Mouse (Mus musculus) liver, postnatal 0 days (tissue): ENCODE measurements around the gene Lurap1. TPM values are rescaled to one million over a fixed set of nuclear protein-coding genes. Genes with fewer than 3 reads are reported as not detected.
A peak's percentile ranks its signal among the peaks of the same experiment; 100 is the strongest.

Experiments used
- ATAC-seq: fragments of 200-750 bp; cut with Nextera tagmentation; 2 replicates; pipeline ENCODE4 v1.8.0; 2017; ENCODE audit warnings: mild to moderate bottlenecking, moderate library complexity
- DNase-seq: peaks from one replicate; pipeline ENCODE4 v3.0.0-alpha.2; 2016
- H3K27ac ChIP-seq: fragments of 300-500 bp; sonication (generic); 2 replicates; pipeline ENCODE4 v1.5.1; 2014; ENCODE audit warnings: antibody characterized with exemption, moderate library complexity, mild to moderate bottlenecking, low read depth
- H3K27me3 ChIP-seq: fragments of 300-500 bp; sonication (generic); 2 replicates; pipeline ENCODE4 v1.6.1; 2014; ENCODE audit warnings: low read length, control low read depth, mixed read lengths; ENCODE audit not compliant: insufficient read depth
- H3K36me3 ChIP-seq: fragments of 300-500 bp; sonication (generic); replicated peaks from 2 replicates; pipeline ENCODE4 v1.6.1; 2014; ENCODE audit warnings: mild to moderate bottlenecking, control low read depth, low read length, moderate library complexity, mixed read lengths; ENCODE audit not compliant: insufficient read depth
- H3K4me1 ChIP-seq: fragments of 300-500 bp; sonication (generic); 2 replicates; pipeline ENCODE4 v1.6.1; 2014; ENCODE audit warnings: antibody characterized with exemption, mild to moderate bottlenecking, control low read depth; ENCODE audit not compliant: insufficient read depth
- H3K4me2 ChIP-seq: fragments of 300-500 bp; sonication (generic); 2 replicates; pipeline ENCODE4 v1.6.1; 2014; ENCODE audit warnings: low read depth, mild to moderate bottlenecking, low read length, moderate library complexity, mixed read lengths
- H3K4me3 ChIP-seq: fragments of 300-500 bp; sonication (generic); 2 replicates; pipeline ENCODE4 v1.5.1; 2014; ENCODE audit warnings: low read depth, low read length
- H3K9ac ChIP-seq: fragments of 300-500 bp; sonication (generic); replicated peaks from 2 replicates; pipeline ENCODE4 v1.6.1; 2014; ENCODE audit warnings: mild to moderate bottlenecking, moderate library complexity
- H3K9me3 ChIP-seq: fragments of 300-500 bp; sonication (generic); 2 replicates; pipeline ENCODE4 v1.6.1; 2016; ENCODE audit warnings: mild to moderate bottlenecking, control low read depth, low read length, mixed read lengths
- CTCF ChIP-seq: sonication (generic); IDR thresholded peaks from 2 replicates; pipeline ENCODE4 v1.5.1; 2016; ENCODE audit warnings: antibody characterized with exemption, low read depth
- EP300 ChIP-seq: IDR thresholded peaks from 2 replicates; pipeline ENCODE4 v1.6.1; 2016; ENCODE audit warnings: antibody characterized with exemption, low read depth, mild to moderate bottlenecking
- WGBS: fragments of 180-500 bp; shearing (Covaris S2); extraction: QIAGEN DNeasy Blood & Tissue Kit; methylation state at CpG from one replicate; pipeline ENCODE4 v1.1.7; 2014; ENCODE audit not compliant: insufficient replicate concordance; 5-methylcytosine and 5-hydroxymethylcytosine counted together
- polyA plus RNA-seq: library from polyadenylated mRNA; unstranded; fragments of >200 nt; fragmentation: Nextera tagmentation; extraction: Ambion mirVana; gene quantifications from 2 replicates; pipeline ENCODE4 v1.2.1, GENCODE M21; 2015

Gene Lurap1
- polyA plus RNA-seq, 1 experiment from 2014 or later, result 0.27 TPM

DNA sequence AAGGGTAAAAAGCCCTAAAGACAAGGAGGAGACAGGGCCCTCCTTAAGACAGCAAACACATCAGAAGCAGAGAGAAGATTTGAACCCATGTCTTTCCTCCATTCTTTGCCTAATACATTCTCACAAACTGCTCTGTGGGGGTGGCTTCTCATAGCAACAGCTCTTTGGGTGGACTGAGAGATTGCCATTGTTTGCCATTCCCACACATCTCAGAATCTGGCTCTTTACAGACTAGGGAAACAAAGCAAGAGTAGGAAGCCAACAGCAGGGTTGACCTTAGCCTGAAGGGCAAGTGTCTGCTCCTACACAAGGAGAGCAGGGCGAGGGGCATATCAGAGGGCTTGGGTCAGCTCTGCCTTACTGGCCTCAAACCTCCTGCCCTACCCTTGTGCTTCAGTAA, 9.4 kb downstream of the Lurap1 start:
- no peak overlapping the region for H3K27ac ChIP-seq
- no peaks in the 10 kb centered on the region for H3K36me3 ChIP-seq
- no peak for ATAC-seq
- peaks cover 12% of the 10 kb centered on the region for H3K4me1 ChIP-seq
- peaks cover 22% of the 10 kb centered on the region; the same call in 1 of the 2 replicates for H3K27me3 ChIP-seq
- H3K4me2 ChIP-seq, result no peak overlapping the region
- no peak for DNase-seq
- H3K4me3 ChIP-seq, result no peak overlapping the region
- no peaks in the 10 kb centered on the region for H3K9me3 ChIP-seq
- TF ChIP-seq EP300 (no peak), CTCF (no peak)
- no peak overlapping the region for H3K9ac ChIP-seq
- 54% methylated on average over 1 of the region's 1 CpGs for WGBS

DNA sequence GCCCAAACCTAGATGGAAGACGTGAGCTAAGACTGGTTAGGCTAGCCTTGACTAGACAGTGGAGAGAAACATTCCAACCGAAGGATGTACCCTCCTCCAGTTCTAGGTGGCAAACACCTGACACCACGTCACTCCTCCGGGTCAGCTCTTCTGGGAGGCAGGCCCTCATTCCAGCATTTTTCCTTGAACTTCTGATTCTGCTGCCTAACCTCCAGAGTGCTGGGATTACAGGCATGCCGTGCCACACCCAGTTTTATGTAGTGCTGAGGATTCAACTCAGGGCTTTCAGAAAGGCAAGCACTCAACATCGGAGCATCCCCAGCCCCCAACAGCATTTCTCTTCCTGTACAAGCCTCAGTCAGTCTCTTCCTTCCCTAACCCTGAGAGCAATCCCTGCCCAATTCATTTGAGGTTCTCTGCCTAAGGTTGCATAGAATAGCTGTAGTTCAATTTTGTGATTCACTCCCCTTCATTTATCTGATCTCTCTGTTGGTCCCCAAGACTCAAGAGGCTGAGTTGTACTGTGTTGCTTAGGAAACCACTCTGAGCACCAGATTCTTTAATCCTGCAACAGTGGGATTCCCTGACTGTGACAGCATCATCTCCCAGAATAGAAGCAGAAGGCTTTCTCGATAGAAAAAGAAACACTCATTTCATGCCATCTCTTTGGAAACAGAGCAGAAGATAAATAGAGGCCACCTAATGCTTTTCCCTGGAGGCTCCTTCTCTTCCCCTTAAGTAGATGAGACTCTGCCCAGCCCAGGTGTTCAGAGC, 10.2 kb downstream of the Lurap1 start:
- Histone ChIP-seq H3K27me3 (peaks cover 22% of the 10 kb centered on the region; the same call in 1 of the 2 replicates), H3K9ac (no peak overlapping the region), H3K4me1 (peaks cover 12% of the 10 kb centered on the region), H3K27ac (no peak overlapping the region), H3K4me3 (no peak overlapping the region), H3K4me2 (no peak overlapping the region), H3K36me3 (no peaks in the 10 kb centered on the region), H3K9me3 (no peaks in the 10 kb centered on the region)
- TF ChIP-seq EP300 (no peak), CTCF (no peak)
- DNase-seq, result no peak
- no peak for ATAC-seq
- 70% methylated on average over 7 of the region's 7 CpGs for WGBS

DNA sequence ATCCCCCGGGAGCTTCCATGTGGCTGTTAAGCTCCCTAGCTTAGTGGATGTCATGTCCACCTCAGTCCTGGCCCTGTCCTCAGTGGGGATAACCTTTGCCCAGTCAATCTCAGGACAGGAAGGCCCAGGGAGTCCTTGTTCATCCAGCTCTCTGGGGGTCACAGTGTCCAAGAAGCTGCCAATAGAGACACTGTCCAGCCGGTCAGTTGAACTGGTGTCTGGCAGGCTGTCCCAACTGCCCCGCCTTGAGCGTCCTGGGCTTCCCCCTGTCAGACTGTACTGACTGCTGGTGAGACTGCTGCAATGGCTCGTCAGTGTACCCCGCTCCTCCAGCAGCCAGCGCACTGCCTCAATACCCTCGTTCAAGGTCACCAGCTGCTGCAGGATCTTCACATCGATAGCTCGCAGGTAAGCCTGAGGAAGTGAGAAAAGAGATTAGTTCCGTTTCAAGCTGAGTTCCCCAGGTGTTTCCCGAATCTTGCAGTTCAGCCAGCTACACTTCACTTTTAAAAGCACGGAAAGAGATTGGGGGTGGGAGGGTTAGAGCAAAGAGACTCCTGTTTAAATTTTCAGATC, 13.6 kb downstream of the Lurap1 start:
- WGBS, result 64% methylated on average over 13 of the region's 13 CpGs
- no peak overlapping the region for H3K4me2 ChIP-seq
- no peak overlapping the region for H3K4me3 ChIP-seq
- H3K9ac ChIP-seq, result no peak overlapping the region
- DNase-seq (no peak), ATAC-seq (no peak)
- peaks cover 7% of the 10 kb centered on the region; the same call in 1 of the 2 replicates for H3K27me3 ChIP-seq
- H3K4me1 ChIP-seq, result no peaks in the 10 kb centered on the region
- no peaks in the 10 kb centered on the region for H3K9me3 ChIP-seq
- no peak overlapping the region for H3K27ac ChIP-seq
- TF ChIP-seq CTCF, result no peak
- no peak for TF ChIP-seq EP300
- H3K36me3 ChIP-seq, result no peaks in the 10 kb centered on the region

DNA sequence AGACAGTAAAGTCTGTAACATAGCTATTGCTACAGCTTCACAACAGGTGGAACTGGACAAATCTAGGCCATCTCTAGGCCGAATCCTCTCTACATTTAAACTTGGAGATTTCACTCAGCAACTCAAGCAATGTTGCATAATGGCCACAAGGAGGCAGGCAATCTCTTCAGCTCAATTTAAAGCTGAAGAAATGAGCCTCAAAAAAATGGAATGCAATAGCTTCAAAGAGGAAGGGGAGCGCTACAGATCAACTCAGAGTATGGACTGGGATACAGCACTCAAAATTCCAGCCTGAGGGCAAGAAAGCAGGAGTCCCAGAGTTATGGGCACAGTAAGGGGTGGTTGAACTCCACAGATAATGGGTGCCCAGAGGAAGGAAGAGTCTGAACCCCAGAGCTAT, 16.1 kb downstream of the Lurap1 start:
- no peak for ATAC-seq
- Histone ChIP-seq H3K36me3 (no peaks in the 10 kb centered on the region), H3K9ac (no peak overlapping the region), H3K4me3 (no peak overlapping the region), H3K27me3 (no peaks in the 10 kb centered on the region), H3K9me3 (no peaks in the 10 kb centered on the region), H3K4me1 (no peaks in the 10 kb centered on the region), H3K27ac (no peak overlapping the region), H3K4me2 (no peak overlapping the region)
- peak; percentile 88 for TF ChIP-seq CTCF
- TF ChIP-seq EP300, result no peak
- 50% methylated on average over 2 of the region's 2 CpGs for WGBS
- no peak for DNase-seq

DNA sequence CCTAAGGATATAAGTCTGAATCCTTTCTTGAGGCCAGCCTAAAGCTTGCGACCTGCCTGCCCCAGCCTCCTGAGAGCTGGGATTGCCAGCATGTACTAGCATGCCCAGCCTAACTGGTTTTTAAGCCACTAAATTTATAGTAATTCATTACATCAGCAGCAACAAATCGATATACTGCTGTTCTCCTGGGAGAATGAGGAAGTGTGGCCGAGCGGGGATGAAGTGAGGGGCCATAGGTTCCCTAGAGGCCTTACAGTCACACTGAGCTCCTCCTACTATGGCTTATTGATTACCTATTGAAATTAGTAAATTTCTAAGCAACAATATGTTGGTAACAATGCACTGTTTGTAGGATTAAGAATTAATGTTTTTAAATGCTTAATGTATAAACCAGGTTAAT, 18.0 kb downstream of the Lurap1 start:
- Histone ChIP-seq H3K9ac (no peak overlapping the region), H3K27ac (no peak overlapping the region), H3K36me3 (no peaks in the 10 kb centered on the region), H3K4me3 (no peak overlapping the region), H3K4me1 (no peaks in the 10 kb centered on the region), H3K27me3 (no peaks in the 10 kb centered on the region), H3K9me3 (no peaks in the 10 kb centered on the region), H3K4me2 (no peak overlapping the region)
- ATAC-seq, result no peak
- no peak for DNase-seq
- TF ChIP-seq EP300, result no peak
- TF ChIP-seq CTCF, result no peak
- 58% methylated on average over 4 of the region's 4 CpGs for WGBS

DNA sequence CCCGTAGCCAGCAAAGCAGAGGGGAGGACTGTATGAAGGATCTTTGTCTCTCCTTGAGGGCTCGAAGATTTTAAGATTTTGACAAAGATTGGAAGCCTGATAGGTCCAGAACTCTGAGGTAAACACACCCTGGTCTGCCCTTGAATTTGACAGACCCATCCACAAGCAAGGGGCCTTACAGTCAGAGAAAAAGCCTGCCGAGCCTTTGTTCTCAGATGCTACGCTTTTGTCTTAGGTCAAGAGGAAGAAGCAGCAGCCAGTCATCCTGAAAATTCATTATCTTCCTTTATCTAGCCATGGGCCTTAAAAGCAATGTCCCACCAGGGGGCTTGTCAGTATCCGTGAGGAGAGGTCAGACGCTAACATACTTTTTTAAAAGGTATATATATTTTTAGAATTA, 23.2 kb downstream of the Lurap1 start:
- no peak for DNase-seq
- Histone ChIP-seq H3K9ac (no peak overlapping the region), H3K4me3 (no peak overlapping the region), H3K4me2 (no peak overlapping the region), H3K9me3 (no peaks in the 10 kb centered on the region), H3K36me3 (no peaks in the 10 kb centered on the region), H3K27ac (no peak overlapping the region), H3K27me3 (no peaks in the 10 kb centered on the region), H3K4me1 (peaks cover 21% of the 10 kb centered on the region; the same call in 1 of the 2 replicates)
- 82% methylated on average over 6 of the region's 6 CpGs for WGBS
- no peak for ATAC-seq
- TF ChIP-seq EP300 (no peak), CTCF (no peak)
